Mouse (Mus musculus) intestine, embryonic 14.5 days (tissue): ENCODE measurements at regions not wholly inside any gene's neighbourhood (a gene's known extent, or its start where the extent isn't known, plus 50 kb on each side); places are given as distances from the start of the nearest gene placed in this dataset.
A peak's percentile ranks its signal among the peaks of the same experiment; 100 is the strongest.

ENCODE experiments used
- ATAC-seq: fragments of 200-750 bp; cut with Nextera tagmentation; replicated peaks from 2 replicates; pipeline ENCODE4 v1.8.0; 2017; ENCODE audit warnings: low read depth, moderate number of reproducible peaks, moderate TSS enrichment, moderate library complexity; ENCODE audit not compliant: low FRiP score, low TSS enrichment
- DNase-seq: peaks from one replicate; pipeline ENCODE4 v3.0.0-alpha.2; 2018; ENCODE audit warnings: low spot score
- H3K27ac ChIP-seq: fragments of 300-500 bp; sonication (generic); 2 replicates; pipeline ENCODE4 v1.5.1; 2014; ENCODE audit warnings: low read depth, mild to moderate bottlenecking, control low read depth
- H3K27me3 ChIP-seq: fragments of 300-500 bp; sonication (generic); replicated peaks from 2 replicates; pipeline ENCODE4 v1.6.1; 2014; ENCODE audit warnings: low read length, control low read depth; ENCODE audit not compliant: control insufficient read depth, insufficient read depth
- H3K36me3 ChIP-seq: fragments of 300-500 bp; sonication (generic); 2 replicates; pipeline ENCODE4 v1.6.1; 2014; ENCODE audit warnings: low read length, control low read depth; ENCODE audit not compliant: control insufficient read depth, insufficient read depth
- H3K4me1 ChIP-seq: fragments of 300-500 bp; sonication (generic); replicated peaks from 2 replicates; pipeline ENCODE4 v1.6.1; 2014; ENCODE audit warnings: low read length, control low read depth, mixed read lengths; ENCODE audit not compliant: control insufficient read depth, insufficient read depth
- H3K4me2 ChIP-seq: fragments of 300-500 bp; sonication (generic); 2 replicates; pipeline ENCODE4 v1.6.1; 2014; ENCODE audit warnings: low read length
- H3K4me3 ChIP-seq: fragments of 300-500 bp; sonication (generic); 2 replicates; pipeline ENCODE4 v1.5.1; 2014; ENCODE audit warnings: low read depth, low read length, control low read depth, mixed read lengths
- H3K9ac ChIP-seq: fragments of 300-500 bp; sonication (generic); 2 replicates; pipeline ENCODE4 v1.6.1; 2014; ENCODE audit warnings: mild to moderate bottlenecking, low read length
- H3K9me3 ChIP-seq: fragments of 300-500 bp; sonication (generic); 2 replicates; pipeline ENCODE4 v1.6.1; 2016; ENCODE audit warnings: low read length, control low read depth; ENCODE audit not compliant: control insufficient read depth
- WGBS: fragments of 180-500 bp; shearing (Covaris S2); extraction: QIAGEN DNeasy Blood & Tissue Kit; methylation state at CpG from one replicate; pipeline ENCODE4 v1.1.7; 2014; 5-methylcytosine and 5-hydroxymethylcytosine counted together

DNA sequence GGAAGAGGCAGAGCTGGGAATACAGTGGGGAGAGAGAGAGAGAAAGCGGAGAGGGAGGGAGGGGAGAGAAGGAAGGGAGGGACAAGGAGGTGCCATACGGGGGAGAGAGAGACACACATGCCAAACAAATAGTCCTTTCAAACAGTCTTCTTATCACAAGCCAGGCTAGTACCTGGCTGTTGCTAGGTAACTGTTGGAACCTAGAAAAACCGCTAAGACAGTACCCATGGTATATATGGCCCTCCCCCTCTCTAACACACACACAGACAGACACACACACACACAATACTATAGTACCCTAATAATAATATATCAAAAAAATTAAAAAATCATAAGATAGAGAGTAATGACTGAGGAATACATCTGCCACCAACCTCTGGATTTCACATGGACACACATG is 117.4 kb upstream of the Med14 start:
- no peaks in the 10 kb centered on the region for H3K27me3 ChIP-seq
- DNase-seq (no peak), ATAC-seq (no peak)
- no peak overlapping the region for H3K9ac ChIP-seq
- no peak overlapping the region for H3K4me2 ChIP-seq
- WGBS: 44% methylated on average over 3 of the region's 3 CpGs
- no peak overlapping the region for H3K4me3 ChIP-seq
- no peaks in the 10 kb centered on the region for H3K36me3 ChIP-seq
- no peak overlapping the region for H3K27ac ChIP-seq
- H3K9me3 ChIP-seq: no peaks in the 10 kb centered on the region
- H3K4me1 ChIP-seq: no peaks in the 10 kb centered on the region

DNA sequence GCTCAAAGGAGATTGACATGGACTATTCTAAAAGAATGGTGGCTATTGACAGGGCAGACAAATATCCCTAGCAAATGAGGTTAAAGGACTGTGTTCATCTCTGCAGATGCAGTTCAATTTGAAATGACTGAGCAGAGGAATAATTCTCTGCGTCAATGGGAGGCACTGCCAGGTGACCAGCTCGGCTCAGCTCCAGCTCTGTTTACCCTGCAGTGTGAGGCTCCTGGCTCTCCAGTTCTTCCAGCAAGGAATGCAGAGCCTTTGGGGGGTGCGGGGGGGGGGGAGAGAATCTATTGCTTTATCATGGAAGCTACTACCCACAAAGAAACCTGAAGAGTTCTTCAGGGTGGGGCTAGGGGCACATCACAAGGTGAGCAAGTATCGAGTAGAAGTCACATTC is 115.6 kb upstream of the Med14 start:
- WGBS: 34% methylated on average over 4 of the region's 4 CpGs
- H3K36me3 ChIP-seq: no peaks in the 10 kb centered on the region
- no peaks in the 10 kb centered on the region for H3K9me3 ChIP-seq
- no peak overlapping the region for H3K4me3 ChIP-seq
- no peak for DNase-seq
- no peaks in the 10 kb centered on the region for H3K27me3 ChIP-seq
- H3K4me2 ChIP-seq: no peak overlapping the region
- H3K27ac ChIP-seq: no peak overlapping the region
- ATAC-seq: no peak
- H3K9ac ChIP-seq: no peak overlapping the region
- no peaks in the 10 kb centered on the region for H3K4me1 ChIP-seq

DNA sequence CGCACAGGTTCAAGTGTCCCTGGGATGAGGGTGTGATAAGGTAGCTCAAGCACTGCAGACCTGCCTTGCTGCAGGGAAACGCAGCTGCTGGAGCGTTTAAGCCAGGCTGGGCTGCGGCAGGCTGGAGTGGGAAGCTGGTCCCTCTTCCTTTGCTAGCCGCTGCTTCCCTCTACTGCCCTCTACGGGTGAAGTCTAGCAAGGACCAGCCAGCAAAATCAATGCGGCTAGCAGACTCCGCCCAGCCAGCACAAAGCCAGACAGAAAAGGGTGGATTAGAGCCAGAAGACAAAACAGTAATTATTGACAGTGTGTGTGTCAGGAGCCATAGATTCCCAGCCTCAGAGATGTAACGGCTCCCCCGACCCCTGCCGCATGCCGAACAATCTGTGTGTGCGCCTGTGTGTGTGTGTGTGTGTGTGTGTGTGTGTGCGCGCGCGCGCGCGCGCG is 111.8 kb upstream of the Med14 start:
- Histone ChIP-seq H3K9ac (no peak overlapping the region), H3K4me3 (peak overlapping the region; percentile 24), H3K27ac (no peak overlapping the region), H3K27me3 (no peaks in the 10 kb centered on the region), H3K36me3 (no peaks in the 10 kb centered on the region), H3K4me2 (peak overlapping the region; percentile 35), H3K4me1 (no peaks in the 10 kb centered on the region), H3K9me3 (no peaks in the 10 kb centered on the region)
- ATAC-seq (peak; percentile 84; the same call in 1 of the 2 replicates), DNase-seq (peak; percentile 78)
- WGBS: 39% methylated on average over 22 of the region's 22 CpGs

DNA sequence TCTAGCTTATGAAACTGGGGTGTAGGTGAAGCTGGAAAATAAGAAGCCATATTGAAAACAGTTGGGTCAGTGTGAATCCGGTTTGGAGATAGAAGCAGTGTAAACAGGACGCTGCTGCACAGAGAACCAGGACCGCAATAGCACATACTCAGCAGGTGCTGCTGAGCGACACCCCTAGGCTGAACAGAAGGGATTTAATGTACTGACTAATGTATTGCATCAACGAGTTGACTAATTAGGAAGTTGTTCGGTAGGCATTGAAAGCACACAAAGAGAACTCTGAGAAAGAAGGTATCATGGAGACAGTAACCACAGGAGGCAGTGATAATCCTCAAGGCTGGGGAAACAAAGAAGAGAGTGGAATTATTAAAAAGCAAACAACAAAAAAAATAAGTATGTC is 111.4 kb upstream of the Med14 start:
- 47% methylated on average over 6 of the region's 6 CpGs for WGBS
- Histone ChIP-seq H3K9me3 (no peaks in the 10 kb centered on the region), H3K4me3 (peak overlapping the region; percentile 24; the same call in 1 of the 2 replicates), H3K9ac (no peak overlapping the region), H3K27me3 (no peaks in the 10 kb centered on the region), H3K4me2 (peak overlapping the region; percentile 35), H3K27ac (no peak overlapping the region), H3K36me3 (no peaks in the 10 kb centered on the region), H3K4me1 (no peaks in the 10 kb centered on the region)
- no peak for ATAC-seq
- no peak for DNase-seq

DNA sequence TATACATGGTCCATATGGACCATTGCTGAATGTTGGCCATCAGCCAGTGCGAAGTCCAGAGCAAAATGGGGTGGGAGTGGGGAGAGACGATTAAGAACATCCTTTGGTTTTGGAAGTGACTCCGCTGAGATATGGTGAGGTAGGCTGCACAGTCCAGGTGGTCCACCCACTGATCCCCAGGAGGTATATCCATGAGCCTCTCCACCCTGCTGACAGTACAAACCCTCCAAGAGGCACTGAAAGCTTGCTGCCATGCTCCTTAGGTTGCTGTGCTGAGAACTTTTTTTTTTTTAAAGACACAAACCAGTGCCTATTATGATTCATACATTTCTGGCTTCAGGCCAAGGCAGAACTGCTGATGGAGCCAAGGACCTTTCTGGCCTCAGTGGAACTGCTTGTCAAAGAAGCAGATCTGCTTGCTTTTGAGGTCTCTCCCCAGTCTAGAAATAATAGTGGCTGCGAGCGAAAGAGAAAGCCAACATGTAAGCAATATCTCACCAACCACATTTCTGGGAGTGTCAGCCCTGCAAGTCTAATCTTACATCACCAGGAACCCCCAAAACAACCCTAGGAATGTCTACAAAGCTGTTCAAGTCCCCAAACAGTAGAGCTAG is 105.1 kb upstream of the Med14 start:
- H3K4me2 ChIP-seq: no peak overlapping the region
- WGBS: 80% methylated on average over 5 of the region's 5 CpGs
- no peaks in the 10 kb centered on the region for H3K4me1 ChIP-seq
- H3K27ac ChIP-seq: no peak overlapping the region
- H3K4me3 ChIP-seq: no peak overlapping the region
- DNase-seq: no peak
- H3K9ac ChIP-seq: no peak overlapping the region
- H3K27me3 ChIP-seq: no peaks in the 10 kb centered on the region
- H3K9me3 ChIP-seq: no peaks in the 10 kb centered on the region
- no peaks in the 10 kb centered on the region for H3K36me3 ChIP-seq
- ATAC-seq: no peak

DNA sequence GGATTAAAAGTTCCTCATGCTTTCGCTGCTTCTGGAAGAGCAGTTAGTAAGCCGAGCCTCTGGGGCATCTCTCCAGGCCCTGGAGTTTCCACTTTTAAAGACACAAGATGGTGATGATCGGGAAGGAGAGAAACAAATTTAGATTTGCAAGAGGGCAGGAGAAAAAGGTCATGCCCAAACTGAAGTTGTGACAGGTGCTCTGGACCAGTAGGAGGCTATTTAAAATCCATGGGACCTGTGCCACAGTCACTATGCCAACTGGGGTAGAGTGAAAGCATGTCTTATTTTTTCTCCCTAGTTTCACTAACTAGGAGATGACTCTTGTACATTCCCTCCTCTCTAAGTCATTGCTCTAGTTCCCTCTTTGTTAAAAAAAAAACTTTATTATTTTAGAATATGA is 104.3 kb upstream of the Med14 start:
- DNase-seq (no peak), ATAC-seq (no peak)
- Histone ChIP-seq H3K9me3 (no peaks in the 10 kb centered on the region), H3K36me3 (no peaks in the 10 kb centered on the region), H3K4me1 (no peaks in the 10 kb centered on the region), H3K4me2 (no peak overlapping the region), H3K4me3 (no peak overlapping the region), H3K9ac (no peak overlapping the region), H3K27me3 (no peaks in the 10 kb centered on the region), H3K27ac (no peak overlapping the region)
- WGBS: 96% methylated on average over 3 of the region's 3 CpGs

DNA sequence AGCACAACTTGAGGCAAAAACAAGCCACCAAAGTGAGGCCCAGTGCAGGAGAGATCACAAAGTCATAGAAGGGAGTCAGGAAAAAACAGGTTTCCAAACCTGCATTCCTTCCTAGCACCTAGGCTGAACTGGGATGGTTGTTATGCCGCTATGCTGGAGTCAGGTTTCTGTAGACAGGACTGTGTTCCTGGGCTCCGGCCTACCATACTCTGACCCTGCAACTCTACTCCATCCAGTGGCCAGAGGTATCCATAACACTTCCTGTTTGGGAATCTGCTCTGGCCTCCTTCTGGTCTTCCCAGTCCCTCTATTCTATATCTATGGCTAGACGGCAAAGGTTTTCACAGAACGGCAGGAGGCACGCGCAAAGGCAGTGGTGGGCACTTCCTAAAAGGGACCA is 98.3 kb upstream of the Med14 start:
- 0 out of 2 replicates have a peak, but pooled peaks cover 2% of the 10 kb centered on the region for H3K27me3 ChIP-seq
- 69% methylated on average over 6 of the region's 6 CpGs for WGBS
- H3K4me3 ChIP-seq: no peak overlapping the region
- no peak for ATAC-seq
- no peak overlapping the region for H3K9ac ChIP-seq
- no peak overlapping the region for H3K27ac ChIP-seq
- H3K36me3 ChIP-seq: no peaks in the 10 kb centered on the region
- H3K4me1 ChIP-seq: no peaks in the 10 kb centered on the region
- DNase-seq: no peak
- no peak overlapping the region for H3K4me2 ChIP-seq
- H3K9me3 ChIP-seq: no peaks in the 10 kb centered on the region

DNA sequence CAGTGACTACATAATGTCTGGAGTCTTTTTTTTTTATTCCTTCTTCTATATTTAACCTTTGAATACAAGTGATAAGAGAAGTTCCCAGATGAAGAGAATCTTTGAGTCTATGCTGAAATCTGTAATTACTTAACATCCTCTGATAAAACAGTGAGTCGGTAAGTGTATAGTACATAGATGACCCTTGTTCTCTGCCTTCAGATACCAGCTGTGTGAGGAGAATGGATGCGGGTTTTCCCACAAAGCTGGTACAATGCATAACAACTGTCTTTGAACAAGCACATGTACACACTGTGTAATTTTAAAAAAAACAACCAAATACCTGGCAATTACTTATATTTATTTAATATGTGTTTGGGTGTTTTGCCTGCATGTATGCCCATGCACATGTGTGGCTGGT is 96.9 kb upstream of the Med14 start:
- no peak overlapping the region for H3K27ac ChIP-seq
- DNase-seq: no peak

More for the DNA sequence above, 96.9 kb upstream of the Med14 start:
- Histone ChIP-seq H3K27me3 (0 out of 2 replicates have a peak, but pooled peaks cover 2% of the 10 kb centered on the region), H3K36me3 (no peaks in the 10 kb centered on the region), H3K4me2 (peak overlapping the region; percentile 44), H3K9ac (no peak overlapping the region), H3K4me3 (no peak overlapping the region), H3K4me1 (no peaks in the 10 kb centered on the region), H3K9me3 (no peaks in the 10 kb centered on the region)
- 55% methylated on average over 2 of the region's 2 CpGs for WGBS
- no peak for ATAC-seq
